Comparison of ENCODE assay signal across 7 mouse cellular contexts in genomic region chr7:110768451-110769064, GRCm38 (mm10). TPM values are rescaled to one million over a fixed set of nuclear protein-coding genes. Genes with fewer than 3 reads are reported as not detected.
DNase-seq lines count a peak whose midpoint lies in the region; ATAC-seq lines count a peak whose summit lies in the region.

No protein-coding gene starts in this region.

- no peaks in the 10 kb centered on the region for H3K9me3 ChIP-seq in intestine, embryonic 15.5 days
- H3K9me3 ChIP-seq in limb, embryonic 15.5 days: no peaks in the 10 kb centered on the region
- H3K9me3 ChIP-seq in midbrain, embryonic 14.5 days (ENCODE audit: control insufficient read depth, low read length): no peaks in the 10 kb centered on the region

- WGBS in intestine, embryonic 15.5 days: under 1% methylated on average over 51 of the region's 61 CpGs
- 1% methylated on average over 55 of the region's 61 CpGs for WGBS in limb, embryonic 15.5 days
- under 1% methylated on average over 61 of the region's 61 CpGs for WGBS in midbrain, embryonic 14.5 days

- peak overlapping the region; percentile 56 for H3K4me3 ChIP-seq in intestine, embryonic 15.5 days (replicated peaks)
- peak overlapping the region; percentile 54 for H3K4me3 ChIP-seq in limb, embryonic 15.5 days
- peak overlapping the region; percentile 55 for H3K4me3 ChIP-seq in midbrain, embryonic 14.5 days (replicated peaks; ENCODE audit: low read depth, low read length)

- 0 out of 2 replicates have a peak overlapping the region, but pooled peaks have one; percentile 5 for H3K27ac ChIP-seq in intestine, embryonic 15.5 days
- H3K27ac ChIP-seq in limb, embryonic 15.5 days: peak overlapping the region; percentile 19; the same call in 1 of the 2 replicates
- 0 out of 2 replicates have a peak overlapping the region, but pooled peaks have one; percentile 8 for H3K27ac ChIP-seq in midbrain, embryonic 14.5 days (replicated peaks; ENCODE audit: low read depth, low read length)

- H3K36me3 ChIP-seq in intestine, embryonic 15.5 days: no peaks in the 10 kb centered on the region
- H3K36me3 ChIP-seq in limb, embryonic 15.5 days: no peaks in the 10 kb centered on the region
- no peaks in the 10 kb centered on the region for H3K36me3 ChIP-seq in midbrain, embryonic 14.5 days (ENCODE audit: control insufficient read depth, insufficient read depth, low read length)

- peaks cover 16% of the 10 kb centered on the region for H3K4me1 ChIP-seq in intestine, embryonic 15.5 days (replicated peaks)
- H3K4me1 ChIP-seq in limb, embryonic 15.5 days: peaks cover 27% of the 10 kb centered on the region
- H3K4me1 ChIP-seq in midbrain, embryonic 14.5 days (ENCODE audit: control insufficient read depth, insufficient read depth, low read length): 0 out of 2 replicates have a peak, but pooled peaks cover 7% of the 10 kb centered on the region

- H3K4me2 ChIP-seq in intestine, embryonic 15.5 days (replicated peaks): peak overlapping the region; percentile 99
- H3K4me2 ChIP-seq in limb, embryonic 15.5 days: peak overlapping the region; percentile 97
- H3K4me2 ChIP-seq in midbrain, embryonic 14.5 days (ENCODE audit: low read length): peak overlapping the region; percentile 90

- ATAC-seq in intestine, embryonic 15.5 days: peak; percentile 69
- ATAC-seq in limb, embryonic 15.5 days (ENCODE audit: insufficient number of reproducible peaks, low FRiP score, low TSS enrichment, low read depth): peak; percentile 44; the same call in 1 of the 2 replicates
- ATAC-seq in midbrain, embryonic 14.5 days (ENCODE audit: low FRiP score, low TSS enrichment): peak; percentile 66; the same call in 1 of the 2 replicates

- DNase-seq in adrenal gland, postnatal 25 days: peak; percentile 57
- peak; percentile 44 for DNase-seq in embryo, embryonic 10 days (ENCODE audit: low spot score)
- peak; percentile 32 to 47 for DNase-seq in gastrocnemius, postnatal 4 days (ENCODE audit: low spot score in 2 of 2)
- peak; percentile 72 for DNase-seq in midbrain, embryonic 14.5 days
- peak; percentile 54 for DNase-seq in spleen, postnatal 36 days (ENCODE audit: low spot score in 2 of 2)

- peaks cover 14% of the 10 kb centered on the region; the same call in 1 of the 2 replicates for H3K27me3 ChIP-seq in intestine, embryonic 15.5 days (replicated peaks)
- peaks cover 4% of the 10 kb centered on the region; the same call in 1 of the 2 replicates for H3K27me3 ChIP-seq in limb, embryonic 15.5 days
- H3K27me3 ChIP-seq in midbrain, embryonic 14.5 days (ENCODE audit: control insufficient read depth, insufficient read depth, low read length): peaks cover 6% of the 10 kb centered on the region; the same call in 1 of the 2 replicates

- H3K9ac ChIP-seq in intestine, embryonic 15.5 days: peak overlapping the region; percentile 65
- peak overlapping the region; percentile 57 for H3K9ac ChIP-seq in limb, embryonic 15.5 days
- H3K9ac ChIP-seq in midbrain, embryonic 14.5 days (replicated peaks; ENCODE audit: low read length): peak overlapping the region; percentile 76

RNA-seq across cellular contexts. Expression of gene Ampd3, which starts 0.6 kb away (rescaled TPM):
- 18.9 and 24.6 TPM in 2 replicates for total RNA-seq in adrenal gland, postnatal 25 days (2021)
- total RNA-seq in gastrocnemius, postnatal 4 days (2021): 1 to 10 TPM; 8.7 to 8.8 TPM
- 4.1 and 4.8 TPM in 2 replicates for polyA plus RNA-seq in intestine, embryonic 15.5 days (2015; fragmentation: Nextera tagmentation; extraction: Ambion mirVana)
- polyA plus RNA-seq in limb, embryonic 15.5 days (2015; fragmentation: Nextera tagmentation; extraction: Ambion mirVana): 13.9 and 15.0 TPM in 2 replicates
- polyA plus RNA-seq in midbrain, embryonic 14.5 days (2014; fragmentation: Nextera tagmentation; extraction: Ambion mirVana): 7.8 and 8.2 TPM in 2 replicates

Comparison
In these comparisons a context has a peak if more than half of its experiments do, and no peak if none do; other contexts are left out.
1. Peak in every context shown above with its lines: DNase-seq, ATAC-seq, H3K4me3 ChIP-seq and H3K27ac ChIP-seq.